Mouse (Mus musculus) frontal cortex, postnatal 25 days (tissue): Measurements from ENCODE around the gene Rab5c.
A peak's percentile ranks its signal among the peaks of the same experiment; 100 is the strongest.

Experiments used
- DNase-seq, 2 experiments: peaks; one replicate each; pipeline ENCODE4 v3.0.0; 2022; ENCODE audit warnings: low spot score in 2 of 2

The Rab5c gene

DNA sequence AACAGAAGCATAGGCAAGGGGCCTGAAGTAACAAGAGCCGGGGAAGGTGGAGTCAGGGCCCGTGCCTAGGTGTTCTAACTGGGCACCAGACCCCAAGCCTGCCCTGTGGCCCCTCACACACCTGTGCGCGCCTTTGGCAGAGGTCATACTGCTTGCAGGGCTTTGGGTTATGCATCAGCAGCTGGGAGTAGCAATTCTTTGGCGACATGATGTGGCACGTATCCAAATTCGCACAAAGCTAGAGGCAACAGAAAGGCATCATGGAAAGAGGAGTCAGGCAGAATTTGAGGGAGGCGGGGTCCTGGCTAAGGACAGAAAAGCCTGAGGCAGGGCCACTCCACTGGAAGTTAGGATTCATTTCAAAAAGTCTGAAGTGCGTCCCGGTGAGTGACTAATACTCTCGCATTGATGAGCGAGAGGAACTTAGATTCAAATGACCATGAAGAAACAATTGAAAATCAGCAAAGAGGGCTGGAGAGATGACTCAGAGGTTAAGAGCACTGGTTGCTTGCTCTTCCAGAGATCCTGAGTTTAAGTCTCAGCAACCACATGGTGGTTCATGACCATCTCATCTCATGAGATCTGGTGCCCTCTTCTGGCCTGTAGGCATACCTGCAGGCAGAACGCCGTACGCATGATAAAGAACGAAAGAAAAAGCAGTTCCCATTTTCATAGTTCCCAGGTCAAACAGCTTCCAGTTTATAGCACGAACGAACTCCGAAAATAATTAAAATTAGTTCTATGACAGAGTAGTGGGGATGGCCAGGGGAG lies 35.7 kb downstream of the Rab5c start:
- DNase-seq: peak in 1 of 2 experiments; percentile 47

DNA sequence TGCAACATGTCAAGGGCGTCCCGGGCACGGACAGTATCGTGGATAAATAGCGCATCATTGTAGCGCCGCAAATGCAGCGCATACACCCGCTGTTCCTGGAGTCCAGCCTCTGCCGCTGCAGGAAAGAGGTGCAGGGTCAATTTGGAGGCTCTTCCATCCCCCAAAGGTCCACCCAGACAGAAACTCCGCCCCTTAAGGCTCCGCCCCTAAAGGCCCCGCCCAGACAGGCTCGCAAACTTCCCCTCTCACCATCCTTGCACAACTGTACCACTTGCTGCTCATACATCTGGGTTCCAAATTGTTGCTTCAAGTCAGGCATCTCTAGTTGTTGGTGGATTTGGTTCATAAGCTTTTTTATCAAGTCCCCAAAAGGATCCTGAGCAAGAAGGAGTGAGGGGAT lies 36.7 kb downstream of the Rab5c start:
- DNase-seq: no peak

DNA sequence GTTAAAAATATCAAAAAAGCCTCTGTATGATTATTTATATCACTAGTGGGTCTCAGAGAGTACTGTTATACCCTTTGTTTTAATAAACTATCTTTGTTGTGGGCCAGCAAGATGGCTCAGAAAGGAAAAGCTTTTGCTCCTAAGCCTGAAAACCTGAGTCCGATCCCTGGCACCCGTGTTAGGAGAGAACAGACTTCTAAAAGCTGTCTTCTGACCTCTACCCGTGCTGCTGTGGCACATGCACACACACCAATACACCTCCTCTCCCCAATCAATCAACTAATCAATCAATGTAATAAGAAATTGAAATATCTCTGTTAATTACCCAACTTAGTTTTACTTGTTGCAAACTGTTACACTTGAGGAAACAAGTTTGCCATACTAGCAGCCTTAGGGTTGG lies 37.3 kb downstream of the Rab5c start:
- no peak for DNase-seq

DNA sequence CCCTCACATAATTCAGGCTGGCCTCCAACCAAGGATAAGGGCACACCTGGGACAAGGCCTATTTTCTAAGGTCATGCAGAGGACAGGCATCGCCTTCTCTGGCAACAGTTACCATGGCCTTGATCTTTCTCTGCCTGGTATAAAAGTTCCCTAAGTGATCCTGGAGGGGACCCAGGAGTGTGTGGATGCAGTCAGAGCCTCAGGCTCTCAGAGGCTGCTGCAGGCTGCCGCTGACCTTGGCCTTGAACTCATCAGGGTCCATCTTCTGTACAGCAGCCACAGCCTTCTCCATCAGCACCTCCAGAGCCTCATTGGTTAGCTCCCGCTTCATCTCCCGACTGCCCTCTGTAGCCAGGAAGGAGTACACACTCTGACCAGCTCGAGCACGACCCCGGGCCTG lies 40.1 kb downstream of the Rab5c start:
- no peak for DNase-seq

DNA sequence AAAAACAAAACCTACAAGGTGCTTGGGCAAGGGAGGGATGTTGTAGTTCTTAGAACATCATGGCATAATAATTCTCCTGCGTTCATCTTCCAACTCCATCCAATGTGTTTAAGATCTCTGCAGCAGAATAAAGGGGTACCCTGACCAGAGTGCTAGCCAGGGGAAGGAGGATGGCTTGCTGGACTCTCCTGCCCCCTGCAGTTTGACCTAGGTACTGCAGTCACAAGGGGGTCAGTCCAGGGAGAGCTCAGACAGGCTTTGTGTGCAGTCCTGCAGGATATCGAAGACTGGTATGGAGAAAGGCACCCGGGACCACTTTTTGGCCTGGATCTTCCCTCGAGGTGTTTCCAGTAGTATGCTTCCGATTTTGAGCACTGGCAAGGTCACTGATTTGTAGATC lies 43.1 kb downstream of the Rab5c start:
- peak; percentile 74 to 76 for DNase-seq

DNA sequence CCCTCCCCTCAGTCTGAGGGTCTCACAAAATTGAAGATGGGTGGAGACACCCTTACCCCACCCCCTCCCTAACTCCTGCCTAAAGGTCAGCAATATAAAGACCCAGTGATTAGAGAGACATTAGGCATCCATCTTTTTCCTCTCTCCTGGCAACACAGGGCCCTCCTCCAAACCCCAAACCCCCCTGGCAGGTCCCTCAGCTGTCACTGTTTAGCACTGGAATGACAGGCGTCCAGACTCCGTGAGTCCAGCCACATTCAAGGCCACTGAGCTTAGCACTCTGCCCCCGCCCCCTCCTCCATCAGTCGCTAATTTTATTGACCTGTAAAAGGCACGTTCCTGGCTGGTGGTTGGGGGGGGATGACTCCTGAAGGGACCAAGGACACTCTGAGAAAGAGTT lies 44.9 kb downstream of the Rab5c start:
- no peak for DNase-seq

DNA sequence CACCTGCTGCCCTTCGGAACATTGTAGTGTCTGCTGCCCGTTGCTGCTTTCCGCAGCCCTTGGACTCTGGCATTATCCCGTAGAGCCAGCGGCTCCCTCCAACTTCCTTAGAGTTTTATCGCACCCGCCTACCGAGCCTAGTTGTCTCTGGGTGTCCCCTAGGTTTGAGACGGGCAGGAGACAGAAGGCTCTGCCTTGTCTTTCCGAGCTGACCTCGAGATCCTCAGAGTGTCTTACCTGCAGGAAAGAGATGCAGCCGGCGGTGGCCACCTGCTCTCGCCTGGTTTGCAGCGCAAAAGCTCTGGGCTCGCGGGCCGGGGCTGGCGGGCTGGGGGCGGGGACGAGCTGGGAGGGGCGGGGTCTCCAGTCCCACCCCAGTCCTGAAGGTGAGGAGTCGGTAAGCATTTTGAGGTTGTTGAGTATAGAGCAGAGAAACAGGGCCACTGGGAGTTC lies 45.8 kb downstream of the Rab5c start, which contains the start of gene Zfp385c:
TSS of gene Zfp385c (minus strand) at position 292 of the 453 bp plus-strand sequence.
- DNase-seq: no peak

DNA sequence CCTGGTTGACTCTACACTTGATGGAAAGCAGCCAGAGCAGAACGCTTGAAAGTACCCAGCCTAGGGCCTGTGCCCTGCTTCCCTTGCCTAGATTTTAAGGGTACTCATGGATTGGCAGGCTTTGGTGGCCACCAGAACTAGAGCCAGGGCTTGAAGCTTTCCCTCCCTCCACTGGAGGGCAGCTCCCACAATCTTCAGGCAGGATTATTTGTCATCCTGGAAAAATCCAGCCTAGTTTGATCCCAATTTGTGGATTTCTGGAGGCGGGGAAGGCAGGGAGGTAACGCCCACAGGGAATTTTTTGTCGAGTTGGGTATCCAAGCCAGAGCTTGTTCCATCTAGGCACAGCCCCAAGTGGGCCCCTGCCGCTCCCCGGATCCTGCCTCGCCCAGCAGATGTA lies 47.6 kb downstream of the Rab5c start:
- no peak for DNase-seq

DNA sequence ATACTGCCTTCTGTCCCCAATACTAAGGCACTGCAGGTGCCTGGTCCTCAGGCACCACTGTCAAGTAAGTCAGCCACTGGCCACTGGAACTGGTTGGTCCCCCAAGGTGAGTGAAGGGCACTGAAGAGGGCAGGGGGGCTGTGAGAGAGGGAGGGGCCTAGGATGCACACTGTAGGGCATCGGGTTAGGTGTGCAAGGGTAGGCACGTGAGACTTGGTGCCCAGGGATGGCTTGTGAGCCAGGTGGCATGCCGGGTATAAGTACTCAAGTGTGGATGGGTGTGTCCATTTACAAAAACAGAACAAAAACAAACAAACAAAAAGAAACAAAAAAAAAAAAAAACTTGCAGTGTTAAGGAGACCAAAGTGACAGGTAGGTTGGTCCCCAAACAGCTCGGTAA lies 49.6 kb downstream of the Rab5c start:
- no peak for DNase-seq

DNA sequence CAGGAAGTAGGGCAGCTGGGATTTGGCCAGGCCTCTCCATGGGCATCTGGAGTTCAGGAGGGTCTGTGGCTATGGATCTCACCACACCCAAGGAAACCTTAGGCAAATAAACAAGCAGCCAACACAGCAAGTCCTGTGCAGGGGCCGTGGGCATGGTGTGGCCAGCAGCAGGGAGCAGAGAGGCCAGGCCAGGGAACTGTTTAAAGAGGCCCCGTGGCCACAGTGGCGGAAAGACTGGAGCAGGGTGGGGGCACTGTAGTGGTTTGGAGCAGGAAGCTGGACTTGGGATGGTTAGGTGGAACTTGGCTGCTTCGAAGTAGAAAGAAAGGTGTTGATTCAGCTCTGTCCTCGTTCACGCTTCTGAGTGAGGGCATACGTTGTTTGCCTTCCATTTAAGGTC lies 50.8 kb downstream of the Rab5c start:
- DNase-seq: no peak

DNA sequence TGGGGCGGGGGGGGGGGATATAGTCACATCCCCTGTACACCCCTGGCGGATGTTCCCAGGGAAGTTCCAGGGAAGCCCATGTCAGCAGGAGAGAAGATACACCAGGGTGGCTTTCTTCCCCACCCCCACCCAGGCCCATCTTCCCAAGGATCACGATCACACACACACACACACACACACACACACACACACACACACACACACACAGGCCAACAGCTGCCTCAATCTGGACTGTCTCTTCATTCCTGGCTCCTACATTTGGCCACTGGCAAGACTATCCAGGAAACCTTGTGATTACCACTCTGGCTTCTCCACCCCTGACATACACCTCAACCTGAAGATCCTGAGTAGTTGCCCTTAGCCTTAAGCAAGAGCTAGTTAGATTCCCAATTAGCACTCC lies 52.6 kb downstream of the Rab5c start:
- DNase-seq: no peak

DNA sequence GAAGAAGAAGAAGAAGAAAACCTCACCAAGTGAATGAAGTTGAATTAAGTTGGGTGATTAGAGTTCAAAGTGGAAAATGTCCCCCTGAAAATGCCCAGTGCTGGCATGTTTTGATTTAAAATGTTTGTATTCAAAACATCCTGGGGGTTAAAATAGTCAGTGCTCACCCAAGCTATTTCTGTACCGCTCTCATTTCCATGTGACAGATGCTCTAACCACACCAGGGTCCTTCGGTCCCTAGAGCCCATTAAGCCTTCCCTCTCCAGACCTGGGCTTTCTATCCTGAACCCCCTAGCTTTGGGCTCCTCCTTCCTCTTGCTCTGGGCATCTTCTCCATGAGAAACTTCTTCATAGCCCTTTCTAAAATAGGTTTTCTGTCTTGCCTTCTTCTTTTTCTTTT lies 53.9 kb downstream of the Rab5c start:
- no peak for DNase-seq

DNA sequence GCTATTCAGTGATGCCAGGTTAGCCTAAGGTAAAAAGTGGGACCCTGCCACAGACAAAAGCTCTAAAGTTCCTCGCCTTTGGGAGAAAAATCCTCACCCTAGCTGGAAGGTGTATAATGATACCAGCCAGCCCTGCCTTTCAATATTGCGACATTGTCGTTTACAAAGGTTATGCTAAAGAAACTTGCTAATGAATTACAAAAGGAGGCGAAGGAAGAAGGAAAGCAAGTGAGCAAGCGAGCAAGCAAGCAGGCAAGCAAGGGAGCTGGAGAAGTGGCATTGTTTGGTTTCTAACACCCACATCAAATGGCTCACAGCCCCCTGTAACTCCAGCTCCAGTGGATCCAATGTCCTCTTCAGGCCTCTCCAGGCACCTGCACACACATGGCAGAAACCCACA lies 55.5 kb downstream of the Rab5c start:
- DNase-seq: no peak

DNA sequence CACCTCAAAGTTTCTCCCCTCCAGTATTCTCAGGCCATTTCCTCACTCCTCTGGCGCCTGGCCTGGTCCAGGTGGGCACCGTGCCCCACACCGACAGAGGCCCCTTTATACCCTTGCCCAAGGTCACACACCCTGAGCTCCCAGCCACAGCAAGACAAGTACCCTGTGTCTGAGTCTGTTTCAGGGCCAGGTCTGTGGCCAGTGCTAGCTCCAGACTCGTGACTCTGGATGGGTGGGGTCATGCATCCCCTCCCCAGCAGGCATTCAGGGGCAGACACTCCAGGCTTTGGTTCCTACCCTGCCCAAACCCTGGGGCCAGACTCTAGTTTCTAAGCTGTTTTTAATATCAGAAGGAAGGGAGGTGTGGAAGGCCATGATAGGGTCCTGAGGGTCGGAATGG lies 56.2 kb downstream of the Rab5c start:
- no peak for DNase-seq

DNA sequence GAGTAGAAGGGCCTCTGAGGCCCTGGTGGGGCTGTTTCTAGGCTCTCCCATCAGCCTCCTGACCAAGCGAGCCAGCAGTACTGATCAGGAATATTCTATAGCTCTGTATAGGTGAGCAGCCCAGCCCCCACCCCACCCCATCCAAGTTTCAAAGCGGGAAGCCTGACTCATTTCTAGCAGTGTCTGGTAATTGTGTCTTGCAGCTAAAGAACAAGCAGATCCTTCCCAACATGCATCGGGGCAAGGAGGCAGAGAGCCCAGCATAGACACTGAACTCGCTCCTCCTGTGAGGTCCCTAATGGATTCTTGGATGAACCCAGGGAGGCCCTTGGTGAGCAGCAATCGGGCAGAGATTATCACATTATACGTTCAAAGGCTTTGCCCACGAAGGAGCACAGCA lies 60.2 kb downstream of the Rab5c start:
- DNase-seq: no peak

DNA sequence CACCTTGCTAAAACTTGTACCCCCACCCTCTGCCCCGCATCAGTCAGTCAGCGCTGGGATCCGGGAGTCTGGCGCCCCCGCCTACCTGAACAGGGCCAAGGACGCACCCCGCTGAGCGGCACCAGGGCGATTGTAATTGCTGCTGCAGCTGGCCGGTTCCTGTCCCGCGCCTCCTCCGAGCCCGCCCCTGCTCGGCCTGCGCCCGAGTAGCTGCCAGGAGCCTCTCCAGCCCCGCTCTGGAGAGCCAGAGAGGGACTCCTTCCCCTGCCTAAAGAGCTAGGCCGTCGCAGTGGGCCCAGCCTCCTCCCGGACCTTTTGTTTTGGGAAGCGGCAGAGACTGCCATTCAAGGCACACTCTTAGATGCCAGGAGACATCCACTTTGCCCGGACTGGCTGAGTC lies 64.8 kb downstream of the Rab5c start:
- DNase-seq: no peak

DNA sequence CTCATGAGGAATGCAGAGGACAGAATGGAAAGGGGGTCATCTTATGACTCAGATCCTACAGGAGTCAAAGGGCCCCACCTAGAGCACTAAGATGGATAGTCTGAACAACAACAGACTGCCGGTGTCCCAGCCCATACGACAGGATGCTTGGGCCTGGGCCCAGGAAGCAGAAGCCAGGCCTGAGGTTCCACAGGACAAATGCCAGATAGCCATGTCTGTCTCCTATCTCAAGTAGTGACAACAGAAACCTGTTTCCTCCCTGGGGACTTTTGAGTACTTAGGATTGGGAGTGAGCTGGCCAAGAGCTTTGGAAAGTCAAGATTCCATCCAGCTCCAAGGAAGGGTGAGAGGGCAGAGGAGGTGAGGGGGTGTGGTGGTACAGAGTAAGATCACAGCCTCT lies 66.1 kb downstream of the Rab5c start:
- DNase-seq: no peak

DNA sequence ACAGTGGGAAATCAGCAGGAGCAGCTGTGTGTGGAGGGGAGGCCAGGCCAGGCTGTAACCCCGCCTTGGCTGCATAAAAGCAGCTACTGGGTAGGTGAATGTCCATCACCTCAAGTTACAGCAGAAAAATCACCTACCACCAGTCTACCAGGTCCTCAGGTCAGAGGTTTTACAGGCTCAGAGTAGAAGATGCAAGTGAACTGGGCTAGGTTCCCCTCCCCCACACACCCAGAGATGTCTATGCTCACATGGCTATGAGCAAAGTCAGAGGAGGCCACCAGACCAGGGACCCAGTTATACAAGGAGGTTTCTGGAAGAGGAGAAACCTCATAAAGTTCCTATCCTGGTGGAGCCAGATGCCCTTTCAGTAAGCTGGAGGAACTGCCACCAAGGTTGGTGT lies 67.0 kb downstream of the Rab5c start:
- DNase-seq: no peak
